Mouse (Mus musculus) left cerebral cortex, adult 18-20 months (tissue): ENCODE measurements around the gene Gm49353. TPM values are rescaled to one million over a fixed set of nuclear protein-coding genes. Genes with fewer than 3 reads are reported as not detected.
A peak's percentile ranks its signal among the peaks of the same experiment; 100 is the strongest.

Experiments
- DNase-seq, 2 experiments: peaks; one replicate each; pipeline ENCODE4 v3.0.0; 2021 to 2022; ENCODE audit warnings: low spot score in 2 of 2, mixed read lengths in 1 of 2
- long read RNA-seq, 2 experiments: library from polyadenylated mRNA; stranded (forward); transcript quantifications; one replicate each; pipeline ENCODE4 v2.0.0; 2021
- total RNA-seq, 2 experiments: library from RNA; stranded (reverse); gene quantifications; 2 replicates each; pipeline ENCODE4 v1.2.3; 2021

Gene Gm49353
- 10 to 100 TPM; 17.1 to 28.3 TPM for total RNA-seq
- long read RNA-seq, experiment 1, partial matches to known transcripts = 0 of 5 reads
- long read RNA-seq, experiment 1, other reads (novel, unspliced or antisense) = 5 of 5 reads
- long read RNA-seq, experiment 2, partial matches to known transcripts = 0 of 1 reads
- long read RNA-seq, experiment 2, other reads (novel, unspliced or antisense) = 1 of 1 reads

GRCm38 (mm10) chr10:29198642-29199041 lies at the start of gene Gm49353:
TSS of gene Gm49353 (plus strand) at chr10:29198954.
- DNase-seq = no peak

GRCm38 (mm10) chr10:29155304-29155703 lies 43.5 kb upstream of the Gm49353 start:
- DNase-seq = no peak

GRCm38 (mm10) chr10:29161664-29162063 lies 37.1 kb upstream of the Gm49353 start:
- no peak for DNase-seq

GRCm38 (mm10) chr10:29173778-29174177 lies 25.0 kb upstream of the Gm49353 start:
- DNase-seq = no peak

GRCm38 (mm10) chr10:29175656-29176055 lies 23.1 kb upstream of the Gm49353 start:
- DNase-seq = no peak

GRCm38 (mm10) chr10:29176881-29177280 lies 21.9 kb upstream of the Gm49353 start:
- peak in 1 of 2 experiments; percentile 20 for DNase-seq

GRCm38 (mm10) chr10:29178003-29178402 lies 20.8 kb upstream of the Gm49353 start:
- peak; percentile 65 to 76 for DNase-seq

GRCm38 (mm10) chr10:29180210-29180609 lies 18.5 kb upstream of the Gm49353 start:
- no peak for DNase-seq

GRCm38 (mm10) chr10:29181046-29181445 lies 17.7 kb upstream of the Gm49353 start:
- no peak for DNase-seq

GRCm38 (mm10) chr10:29193769-29194168 lies 5.0 kb upstream of the Gm49353 start:
- DNase-seq = no peak

- DNase-seq = no peak
Measured at GRCm38 (mm10) chr10:29196811-29197210, 1.9 kb upstream of the Gm49353 start.

GRCm38 (mm10) chr10:29199835-29200234 lies 1.1 kb downstream of the Gm49353 start:
- no peak for DNase-seq

- no peak for DNase-seq
Measured at GRCm38 (mm10) chr10:29200609-29201008, 1.9 kb downstream of the Gm49353 start.

- DNase-seq = peak; percentile 34 to 35
Measured at GRCm38 (mm10) chr10:29206730-29207129, 8.0 kb downstream of the Gm49353 start.

- DNase-seq = no peak
Measured at GRCm38 (mm10) chr10:29208735-29209134, 10.0 kb downstream of the Gm49353 start.

- peak in 1 of 2 experiments; percentile 52 for DNase-seq
Measured at GRCm38 (mm10) chr10:29211453-29211852, 12.7 kb downstream of the Gm49353 start, which contains the start of gene 9330159F19Rik. TSS of gene 9330159F19Rik (plus strand) at chr10:29211606.

- peak in 1 of 2 experiments; percentile 43 for DNase-seq
Measured at GRCm38 (mm10) chr10:29213534-29214100, 14.9 kb downstream of the Gm49353 start.

- DNase-seq = no peak
Measured at GRCm38 (mm10) chr10:29216957-29217356, 18.2 kb downstream of the Gm49353 start.

- DNase-seq = no peak
Measured at GRCm38 (mm10) chr10:29217451-29217850, 18.7 kb downstream of the Gm49353 start.

GRCm38 (mm10) chr10:29225329-29225728 lies 26.6 kb downstream of the Gm49353 start:
- DNase-seq = no peak

- no peak for DNase-seq
Measured at GRCm38 (mm10) chr10:29231208-29231607, 32.5 kb downstream of the Gm49353 start.
